Mouse (Mus musculus): ENCODE measurements at regions not wholly inside any gene's neighbourhood (a gene's known extent, or its start where the extent isn't known, plus 50 kb on each side); places are given as distances from the start of the nearest gene placed in this dataset.

- H3K36me3 ChIP-seq (ENCODE audit: control insufficient read depth, insufficient read depth, low read length, poor library complexity, severe bottlenecking): no peaks in the 10 kb centered on the region
- no peak overlapping the region for H3K27ac ChIP-seq (ENCODE audit: insufficient read depth, low read depth, low read length, poor library complexity, severe bottlenecking)
- H3K4me1 ChIP-seq (ENCODE audit: control insufficient read depth in 2 of 2, insufficient read depth in 2 of 2, low read length in 2 of 2, poor library complexity in 1 of 2): no peaks in the 10 kb centered on the region
- no peaks in the 10 kb centered on the region for H3K9me3 ChIP-seq (ENCODE audit: control insufficient read depth, insufficient read depth, low read depth, low read length)
- no peak overlapping the region for H3K9ac ChIP-seq (ENCODE audit: insufficient read depth, low read depth, low read length, poor library complexity, severe bottlenecking)
- in situ Hi-C loops (cut with MboI; ENCODE audit: low sequenced_read_pairs in 2 of 2, unreplicated experiment in 2 of 2): no loop called here
- TF ChIP-seq HCFC1 (IDR thresholded peaks at IDR 0.05; ENCODE audit: borderline replicate concordance, insufficient read depth, low read length) (no peak), MAFK (IDR thresholded peaks at IDR 0.05; ENCODE audit: insufficient read depth, low read depth, low read length) (no peak), CHD2 (IDR thresholded peaks at IDR 0.05; ENCODE audit: low read depth, low read length) (no peak), ZC3H11A (IDR thresholded peaks at IDR 0.05; ENCODE audit: borderline replicate concordance, low read depth, low read length) (no peak), ZNF384 (IDR thresholded peaks at IDR 0.05; ENCODE audit: low read depth, low read length) (no peak)
- no peak overlapping the region for H3K4me3 ChIP-seq (ENCODE audit: insufficient read depth in 1 of 2, low read depth in 1 of 2, low read length in 2 of 2, poor library complexity in 1 of 2, severe bottlenecking in 1 of 2)
- DNase-seq (ENCODE audit: low read depth, low spot score): no peak
Observed at GRCm38 (mm10) chr16:88367162-88367561, 77.1 kb upstream of the Grik1 start.

GRCm38 (mm10) chr16:88360081-88360480 is 70.0 kb upstream of the Grik1 start:
- H3K9me3 ChIP-seq (ENCODE audit: control insufficient read depth, insufficient read depth, low read depth, low read length): no peaks in the 10 kb centered on the region
- no peak for DNase-seq (ENCODE audit: low read depth, low spot score)

More at GRCm38 (mm10) chr16:88360081-88360480, 70.0 kb upstream of the Grik1 start:
- Histone ChIP-seq H3K4me3 (ENCODE audit: insufficient read depth in 1 of 2, low read depth in 1 of 2, low read length in 2 of 2, poor library complexity in 1 of 2, severe bottlenecking in 1 of 2) (no peak overlapping the region), H3K9ac (ENCODE audit: insufficient read depth, low read depth, low read length, poor library complexity, severe bottlenecking) (no peak overlapping the region), H3K4me1 (ENCODE audit: control insufficient read depth in 2 of 2, insufficient read depth in 2 of 2, low read length in 2 of 2, poor library complexity in 1 of 2) (no peaks in the 10 kb centered on the region), H3K36me3 (ENCODE audit: control insufficient read depth, insufficient read depth, low read length, poor library complexity, severe bottlenecking) (no peaks in the 10 kb centered on the region), H3K27ac (ENCODE audit: insufficient read depth, low read depth, low read length, poor library complexity, severe bottlenecking) (no peak overlapping the region)
- TF ChIP-seq ZNF384 (IDR thresholded peaks at IDR 0.05; ENCODE audit: low read depth, low read length) (no peak), MAFK (IDR thresholded peaks at IDR 0.05; ENCODE audit: insufficient read depth, low read depth, low read length) (no peak), CHD2 (IDR thresholded peaks at IDR 0.05; ENCODE audit: low read depth, low read length) (no peak), ZC3H11A (IDR thresholded peaks at IDR 0.05; ENCODE audit: borderline replicate concordance, low read depth, low read length) (no peak), HCFC1 (IDR thresholded peaks at IDR 0.05; ENCODE audit: borderline replicate concordance, insufficient read depth, low read length) (no peak)
- in situ Hi-C loops (cut with MboI; ENCODE audit: low sequenced_read_pairs in 2 of 2, unreplicated experiment in 2 of 2): no loop called here

All from ES-E14 (cell line).